In genomic region chrX:73787225-73787558, GRCm38 (mm10) we compare ENCODE assay signal across 8 mouse cellular contexts. TPM values are rescaled to one million over a fixed set of nuclear protein-coding genes. Genes with fewer than 3 reads are reported as not detected.
DNase-seq lines count a peak whose midpoint lies in the region; ATAC-seq and TF ChIP-seq lines count a peak whose summit lies in the region.

No protein-coding gene starts in this region.

- TF ChIP-seq CTCF in heart, postnatal 0 days (IDR thresholded peaks at IDR 0.05; ENCODE audit: low read depth): no peak
- TF ChIP-seq CTCF in Patski (IDR thresholded peaks at IDR 0.05): no peak

- POLR2A ChIA-PET in Patski (lab: Charles Lee): interaction anchor here (1.0 kb wide), 1 partner anchor 13 kb away, joined by 4 read pairs; the partner anchor contains the start of gene Srpk3

- in situ Hi-C loops in Patski (cut with MboI; ENCODE audit: low pct_unique_long_range_greater_than_20kb): no loop called here

- H3K36me3 ChIP-seq in heart, postnatal 0 days (replicated peaks; ENCODE audit: control insufficient read depth, insufficient read depth, low read length): peaks cover 10% of the 10 kb centered on the region; the same call in 1 of the 2 replicates
- H3K36me3 ChIP-seq in hindbrain, embryonic 12.5 days: no peaks in the 10 kb centered on the region; the same call in 1 of the 2 replicates
- peaks cover 11% of the 10 kb centered on the region; the same call in 1 of the 2 replicates for H3K36me3 ChIP-seq in midbrain, embryonic 12.5 days

- peak overlapping the region; percentile 97 for H3K27ac ChIP-seq in heart, postnatal 0 days (ENCODE audit: low read depth)
- H3K27ac ChIP-seq in hindbrain, embryonic 12.5 days: peak overlapping the region; percentile 76
- peak overlapping the region; percentile 67 for H3K27ac ChIP-seq in midbrain, embryonic 12.5 days (replicated peaks)

- peak overlapping the region; percentile 74 for H3K4me2 ChIP-seq in heart, postnatal 0 days (ENCODE audit: low read depth, low read length)
- H3K4me2 ChIP-seq in hindbrain, embryonic 12.5 days (replicated peaks): peak overlapping the region; percentile 61
- peak overlapping the region; percentile 64 for H3K4me2 ChIP-seq in midbrain, embryonic 12.5 days (replicated peaks)

- no peak for DNase-seq in heart, postnatal 0 days (ENCODE audit: low spot score)
- no peak for DNase-seq in heart, adult 18-20 months
- DNase-seq in Patski (ENCODE audit: low read depth, low spot score): no peak
- no peak for DNase-seq in cerebellum, postnatal 25 days
- DNase-seq in thymus, postnatal 0 days (ENCODE audit: low spot score): no peak

- TF ChIP-seq EP300 in heart, postnatal 0 days (IDR thresholded peaks at IDR 0.05; ENCODE audit: low read depth): no peak

- peak overlapping the region; percentile 78 for H3K9ac ChIP-seq in heart, postnatal 0 days (replicated peaks; ENCODE audit: low read depth, low read length)
- peak overlapping the region; percentile 79 for H3K9ac ChIP-seq in hindbrain, embryonic 12.5 days
- H3K9ac ChIP-seq in midbrain, embryonic 12.5 days (replicated peaks): peak overlapping the region; percentile 71

- peak; percentile 9; the same call in 1 of the 2 replicates for ATAC-seq in heart, postnatal 0 days (ENCODE audit: insufficient read depth, low read depth)
- ATAC-seq in Patski: peak; percentile 0
- ATAC-seq in hindbrain, embryonic 12.5 days (ENCODE audit: low FRiP score): no peak; the same call in 1 of the 2 replicates
- ATAC-seq in midbrain, embryonic 12.5 days (ENCODE audit: low FRiP score, low read depth): no peak
- ATAC-seq in megakaryocyte progenitor cell, adult 5-6 weeks (replicated peaks; ENCODE audit: poor library complexity): no peak

- no peaks in the 10 kb centered on the region for H3K27me3 ChIP-seq in heart, postnatal 0 days (ENCODE audit: control insufficient read depth, insufficient read depth, low read length)
- H3K27me3 ChIP-seq in Patski: no peaks in the 10 kb centered on the region
- no peaks in the 10 kb centered on the region for H3K27me3 ChIP-seq in hindbrain, embryonic 12.5 days
- no peaks in the 10 kb centered on the region for H3K27me3 ChIP-seq in midbrain, embryonic 12.5 days

- WGBS in heart, postnatal 0 days: 10% methylated on average over 18 of the region's 22 CpGs
- 23% methylated on average over 20 of the region's 22 CpGs for WGBS in hindbrain, embryonic 12.5 days
- 21% methylated on average over 18 of the region's 22 CpGs for WGBS in midbrain, embryonic 12.5 days

- no peaks in the 10 kb centered on the region for H3K9me3 ChIP-seq in heart, postnatal 0 days (replicated peaks; ENCODE audit: control insufficient read depth, low read length)
- no peaks in the 10 kb centered on the region for H3K9me3 ChIP-seq in hindbrain, embryonic 12.5 days (replicated peaks)
- H3K9me3 ChIP-seq in midbrain, embryonic 12.5 days: no peaks in the 10 kb centered on the region

- peak overlapping the region; percentile 58 for H3K4me3 ChIP-seq in heart, postnatal 0 days (ENCODE audit: low read depth, low read length)
- H3K4me3 ChIP-seq in hindbrain, embryonic 12.5 days: peak overlapping the region; percentile 50
- peak overlapping the region; percentile 59 for H3K4me3 ChIP-seq in midbrain, embryonic 12.5 days

- CTCF ChIA-PET in Patski (lab: Charles Lee): no interaction called here

- peaks cover 10% of the 10 kb centered on the region; the same call in 1 of the 2 replicates for H3K4me1 ChIP-seq in heart, postnatal 0 days (ENCODE audit: control insufficient read depth, insufficient read depth)
- peaks cover 14% of the 10 kb centered on the region for H3K4me1 ChIP-seq in hindbrain, embryonic 12.5 days
- peaks cover 14% of the 10 kb centered on the region; the same call in 1 of the 2 replicates for H3K4me1 ChIP-seq in midbrain, embryonic 12.5 days

RNA-seq across cellular contexts. Expression of gene Ssr4, which starts 0.4 kb away (rescaled TPM):
- total RNA-seq in heart, postnatal 0 days (2014; rRNA removed; ENCODE audit: low replicate concordance): 122 and 146 TPM in 2 replicates
- 181 and 194 TPM in 2 replicates for polyA plus RNA-seq in heart, postnatal 0 days (2015; fragmentation: Nextera tagmentation; extraction: Ambion mirVana)
- total RNA-seq in heart, adult 18-20 months (2021): 10 to 100 TPM; 79.3 to 80.7 TPM
- 194 TPM for polyA plus RNA-seq in Patski (2021)
- polyA plus RNA-seq in hindbrain, embryonic 12.5 days (2016; fragmentation: Nextera tagmentation; extraction: Ambion mirVana): 125 and 138 TPM in 2 replicates
- polyA plus RNA-seq in midbrain, embryonic 12.5 days (2016; fragmentation: Nextera tagmentation; extraction: Ambion mirVana): 118 and 119 TPM in 2 replicates
- 235 and 241 TPM in 2 replicates for polyA plus RNA-seq in thymus, postnatal 0 days (2015; fragmentation: Nextera tagmentation; extraction: Ambion mirVana)
- total RNA-seq in megakaryocyte progenitor cell, adult 5-6 weeks (2015): 537 and 612 TPM in 2 replicates
- 295 and 337 TPM in 2 replicates for total RNA-seq in megakaryocyte progenitor cell, adult 5-6 weeks (2017)

RNA-seq across cellular contexts. Expression of gene Idh3g, which starts 0.5 kb away (rescaled TPM):
- 854 and 913 TPM in 2 replicates for total RNA-seq in heart, postnatal 0 days (2014; rRNA removed; ENCODE audit: low replicate concordance)
- 632 and 648 TPM in 2 replicates for polyA plus RNA-seq in heart, postnatal 0 days (2015; fragmentation: Nextera tagmentation; extraction: Ambion mirVana)
- 100 to 1,000 TPM; 642 to 677 TPM for total RNA-seq in heart, adult 18-20 months (2021)
- polyA plus RNA-seq in Patski (2021): 275 TPM
- 150 and 167 TPM in 2 replicates for polyA plus RNA-seq in hindbrain, embryonic 12.5 days (2016; fragmentation: Nextera tagmentation; extraction: Ambion mirVana)
- 166 and 169 TPM in 2 replicates for polyA plus RNA-seq in midbrain, embryonic 12.5 days (2016; fragmentation: Nextera tagmentation; extraction: Ambion mirVana)
- polyA plus RNA-seq in thymus, postnatal 0 days (2015; fragmentation: Nextera tagmentation; extraction: Ambion mirVana): 191 and 203 TPM in 2 replicates
- total RNA-seq in megakaryocyte progenitor cell, adult 5-6 weeks (2015): 376 and 396 TPM in 2 replicates
- 231 and 238 TPM in 2 replicates for total RNA-seq in megakaryocyte progenitor cell, adult 5-6 weeks (2017)

RNA-seq across cellular contexts. Expression of gene Srpk3, which starts 13.0 kb away (rescaled TPM):
- total RNA-seq in heart, postnatal 0 days (2014; rRNA removed; ENCODE audit: low replicate concordance): 82.0 and 94.2 TPM in 2 replicates
- 70.5 and 73.1 TPM in 2 replicates for polyA plus RNA-seq in heart, postnatal 0 days (2015; fragmentation: Nextera tagmentation; extraction: Ambion mirVana)
- 10 to 100 TPM; 23.9 to 26.0 TPM for total RNA-seq in heart, adult 18-20 months (2021)
- polyA plus RNA-seq in Patski (2021): 4.0 TPM
- polyA plus RNA-seq in hindbrain, embryonic 12.5 days (2016; fragmentation: Nextera tagmentation; extraction: Ambion mirVana): 2.7 and 5.4 TPM in 2 replicates
- 1.1 and 1.4 TPM in 2 replicates for polyA plus RNA-seq in midbrain, embryonic 12.5 days (2016; fragmentation: Nextera tagmentation; extraction: Ambion mirVana)
- polyA plus RNA-seq in thymus, postnatal 0 days (2015; fragmentation: Nextera tagmentation; extraction: Ambion mirVana): 1.1 and 1.4 TPM in 2 replicates
- total RNA-seq in megakaryocyte progenitor cell, adult 5-6 weeks (2015): not detected in 2 replicates
- total RNA-seq in megakaryocyte progenitor cell, adult 5-6 weeks (2017): 0.20 TPM in 1 of 2 replicates, not detected in the other

RNA-seq across cellular contexts. Expression of gene Plxnb3, which starts 30.3 kb away (rescaled TPM):
- 0.31 and 3.4 TPM in 2 replicates for total RNA-seq in heart, postnatal 0 days (2014; rRNA removed; ENCODE audit: low replicate concordance)
- polyA plus RNA-seq in heart, postnatal 0 days (2015; fragmentation: Nextera tagmentation; extraction: Ambion mirVana): 0.67 and 0.81 TPM in 2 replicates
- 1 to 10 TPM; 1.7 to 2.0 TPM for total RNA-seq in heart, adult 18-20 months (2021)
- polyA plus RNA-seq in Patski (2021): 0.06 TPM
- polyA plus RNA-seq in hindbrain, embryonic 12.5 days (2016; fragmentation: Nextera tagmentation; extraction: Ambion mirVana): 0.21 and 0.25 TPM in 2 replicates
- 0.11 and 0.16 TPM in 2 replicates for polyA plus RNA-seq in midbrain, embryonic 12.5 days (2016; fragmentation: Nextera tagmentation; extraction: Ambion mirVana)
- polyA plus RNA-seq in thymus, postnatal 0 days (2015; fragmentation: Nextera tagmentation; extraction: Ambion mirVana): 0.09 and 0.10 TPM in 2 replicates
- not detected in 2 replicates for total RNA-seq in megakaryocyte progenitor cell, adult 5-6 weeks (2015)
- 0.50 TPM in 1 of 2 replicates, not detected in the other for total RNA-seq in megakaryocyte progenitor cell, adult 5-6 weeks (2017)

RNA-seq across cellular contexts. Expression of gene Pdzd4, which starts 37.6 kb away (rescaled TPM):
- total RNA-seq in heart, postnatal 0 days (2014; rRNA removed; ENCODE audit: low replicate concordance): 2.0 and 2.6 TPM in 2 replicates
- 0.08 and 0.12 TPM in 2 replicates for polyA plus RNA-seq in heart, postnatal 0 days (2015; fragmentation: Nextera tagmentation; extraction: Ambion mirVana)
- total RNA-seq in heart, adult 18-20 months (2021): 1 to 10 TPM; 1.3 to 1.6 TPM
- 30.5 TPM for polyA plus RNA-seq in Patski (2021)
- polyA plus RNA-seq in hindbrain, embryonic 12.5 days (2016; fragmentation: Nextera tagmentation; extraction: Ambion mirVana): 2.7 and 2.8 TPM in 2 replicates
- polyA plus RNA-seq in midbrain, embryonic 12.5 days (2016; fragmentation: Nextera tagmentation; extraction: Ambion mirVana): 2.4 and 2.5 TPM in 2 replicates
- polyA plus RNA-seq in thymus, postnatal 0 days (2015; fragmentation: Nextera tagmentation; extraction: Ambion mirVana): 0.17 and 0.26 TPM in 2 replicates
- 0.32 and 0.51 TPM in 2 replicates for total RNA-seq in megakaryocyte progenitor cell, adult 5-6 weeks (2015)
- 1.2 and 2.1 TPM in 2 replicates for total RNA-seq in megakaryocyte progenitor cell, adult 5-6 weeks (2017)

Comparison
In these comparisons a context has a peak if more than half of its experiments do, and no peak if none do; other contexts are left out.
1. ATAC-seq: peak in heart, postnatal 0 days (single experiment) and Patski (single experiment); none in hindbrain, embryonic 12.5 days (single experiment), midbrain, embryonic 12.5 days (single experiment) and megakaryocyte progenitor cell, adult 5-6 weeks (single experiment).
2. RNA of gene Srpk3, which starts 13.0 kb away (polyA plus RNA-seq): 70.5 to 73.1 TPM in heart, postnatal 0 days; 4.0 TPM in Patski (single experiment), 2.7 to 5.4 TPM in hindbrain, embryonic 12.5 days, 1.1 to 1.4 TPM in thymus, postnatal 0 days and 1.1 to 1.4 TPM in midbrain, embryonic 12.5 days; every median in the first group is over 10 times any median in the second.
3. Peak in every context shown above with its lines, with median percentiles within 50 percentile points of each other: H3K27ac ChIP-seq, H3K4me2 ChIP-seq, H3K4me3 ChIP-seq and H3K9ac ChIP-seq.